Mouse (Mus musculus): Measurements from ENCODE around the gene Csmd2. TPM values are rescaled to one million over a fixed set of nuclear protein-coding genes. Genes with fewer than 3 reads are reported as not detected.
A peak's percentile ranks its signal among the peaks of the same experiment; 100 is the strongest.

Csmd2 gene
- total RNA-seq, 1 experiment from 2014 or later, result 2.2 TPM

DNA sequence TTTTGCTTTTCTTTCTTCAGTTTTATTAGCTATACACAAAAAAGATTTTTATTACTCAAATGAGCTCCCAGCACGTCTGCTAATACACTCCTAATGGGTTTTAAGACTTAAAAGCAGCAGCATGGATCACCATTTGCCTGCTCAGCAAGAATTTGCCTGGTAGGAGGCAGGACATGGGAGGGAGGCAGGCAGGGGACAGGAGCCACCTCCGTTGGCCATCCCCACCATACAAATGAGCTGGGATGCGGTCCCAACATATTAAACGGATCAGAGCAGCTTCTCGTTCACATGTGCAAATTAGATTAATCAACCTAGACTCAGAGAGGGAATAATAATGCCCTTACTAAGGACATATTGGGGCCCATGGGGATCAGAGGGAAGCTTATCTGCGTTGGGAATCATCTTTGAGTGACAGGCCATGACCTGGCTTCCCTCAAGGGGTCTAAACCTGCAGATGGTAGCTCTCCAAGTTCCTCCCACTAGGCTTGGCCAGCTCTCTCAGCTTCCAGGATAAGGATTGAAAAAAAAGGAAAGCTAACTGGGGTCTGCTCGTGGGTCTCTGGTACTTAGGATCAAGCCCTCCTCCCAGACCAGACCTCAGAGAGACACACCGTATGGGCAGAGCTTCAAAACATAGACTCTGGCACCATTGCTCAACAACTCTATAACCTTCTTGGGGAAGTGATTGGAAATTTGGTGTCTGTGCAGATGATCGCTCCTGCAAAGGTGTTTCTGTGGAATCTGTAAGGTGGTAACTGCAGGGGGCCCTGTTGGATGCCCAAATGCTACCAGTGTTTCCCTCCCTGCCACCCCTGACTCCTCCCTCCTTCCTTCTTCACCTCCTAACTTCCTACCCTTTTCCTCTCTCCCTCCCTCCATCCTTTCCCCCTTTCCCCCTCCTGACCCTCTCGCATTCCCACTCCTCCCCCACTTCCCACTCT is 153.8 kb downstream of the Csmd2 start:
- no peak for DNase-seq

- no peak for DNase-seq
Observed at GRCm38 (mm10) chr4:128142279-128142678, 154.6 kb downstream of the Csmd2 start.

DNA sequence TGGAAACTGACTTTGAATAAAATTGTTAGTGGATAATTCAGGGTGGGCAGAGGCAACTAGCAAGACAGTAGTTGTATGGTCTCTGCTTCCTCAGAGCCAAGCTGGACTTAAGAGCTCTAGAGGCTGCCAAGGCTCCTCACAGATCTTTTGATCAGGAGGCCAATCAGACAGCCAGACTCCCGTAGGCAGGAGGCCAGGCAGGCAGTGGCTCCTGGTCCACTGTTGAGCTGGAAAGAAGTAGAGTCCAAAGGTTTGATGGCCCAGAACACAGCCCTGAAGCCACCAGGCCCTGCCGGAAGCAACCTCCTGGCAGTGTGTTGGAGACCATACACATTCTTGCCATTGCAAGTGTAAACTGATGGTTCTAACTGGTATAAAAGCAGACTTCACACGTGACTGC is 155.5 kb downstream of the Csmd2 start:
- no peak for DNase-seq

DNA sequence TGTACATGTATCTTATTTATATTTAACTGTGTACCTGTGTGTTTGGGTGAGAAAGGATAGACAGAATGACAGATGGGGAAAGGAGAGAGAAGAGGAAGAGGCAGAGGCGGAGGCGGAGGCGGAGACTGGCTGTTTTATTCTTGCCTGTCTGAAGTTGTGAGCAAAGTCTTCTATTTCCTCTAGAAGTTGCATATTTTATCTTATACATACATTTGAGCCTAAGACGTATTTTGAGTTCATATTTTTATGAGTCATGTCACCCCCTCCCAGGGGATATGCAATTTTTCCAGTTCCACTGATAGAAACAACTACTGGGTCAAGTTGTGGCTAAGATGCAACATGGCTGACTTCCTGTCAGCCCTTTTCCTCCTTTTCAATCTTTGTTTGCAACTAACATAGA is 161.9 kb downstream of the Csmd2 start:
- DNase-seq, result no peak

DNA sequence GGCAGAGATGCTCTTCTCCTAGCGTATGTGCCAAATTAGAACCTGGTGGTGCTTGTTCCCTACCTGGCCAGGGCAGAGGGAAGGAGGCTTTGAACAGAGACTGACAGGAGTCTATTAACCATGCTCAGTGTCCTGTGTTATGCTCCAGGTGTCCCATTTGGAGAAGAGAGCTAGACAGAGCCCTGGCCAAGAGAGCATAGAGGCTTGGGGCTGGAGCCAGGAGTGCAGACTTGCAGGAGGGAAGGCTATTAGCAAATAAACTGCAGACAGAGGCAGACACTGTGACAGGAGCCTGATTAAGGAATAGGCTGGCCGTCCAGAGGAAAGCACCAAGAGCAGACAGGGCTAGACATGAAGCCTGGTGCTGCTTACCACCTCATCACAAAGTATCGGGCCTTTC is 164.4 kb downstream of the Csmd2 start:
- DNase-seq, result no peak

DNA sequence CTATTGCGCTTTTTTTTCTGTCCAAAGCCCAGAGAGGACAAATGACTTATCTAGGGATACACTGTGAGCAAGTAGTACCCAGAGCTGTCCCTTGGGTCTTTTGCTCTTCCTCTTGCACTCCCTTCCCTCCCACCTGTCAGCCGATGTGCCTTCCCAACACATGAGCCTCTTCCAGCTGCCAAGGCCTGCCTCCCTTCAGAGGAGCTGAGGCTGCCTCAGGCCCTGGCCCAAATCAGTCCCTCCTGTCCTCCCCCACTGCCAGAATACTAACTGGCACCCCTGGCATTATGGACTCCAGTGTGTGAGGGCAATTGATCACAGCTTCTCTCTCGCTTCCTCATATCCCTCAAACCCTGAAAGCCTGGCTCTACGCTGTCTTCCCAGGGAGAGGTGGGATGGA is 165.5 kb downstream of the Csmd2 start:
- no peak for DNase-seq

DNA sequence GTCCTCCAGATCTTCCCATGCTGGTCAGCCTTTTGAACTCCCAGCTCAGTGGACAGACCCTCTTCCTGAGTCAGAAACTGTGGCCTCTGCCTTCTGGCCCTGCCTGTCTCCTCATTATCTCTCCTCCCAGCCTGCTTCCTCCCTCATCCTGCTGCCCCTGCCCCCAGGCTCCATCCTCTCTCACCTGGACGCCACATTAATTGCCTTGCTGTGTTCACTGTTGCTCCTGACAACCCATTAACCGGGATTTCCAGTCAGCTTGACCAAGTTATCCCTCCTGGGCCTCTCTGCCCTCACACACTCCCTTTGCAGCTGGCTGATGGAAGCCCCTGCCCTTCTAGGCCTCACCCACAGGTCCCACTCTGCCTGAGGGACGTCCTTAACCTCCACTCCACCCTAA is 167.6 kb downstream of the Csmd2 start:
- no peak for DNase-seq

DNA sequence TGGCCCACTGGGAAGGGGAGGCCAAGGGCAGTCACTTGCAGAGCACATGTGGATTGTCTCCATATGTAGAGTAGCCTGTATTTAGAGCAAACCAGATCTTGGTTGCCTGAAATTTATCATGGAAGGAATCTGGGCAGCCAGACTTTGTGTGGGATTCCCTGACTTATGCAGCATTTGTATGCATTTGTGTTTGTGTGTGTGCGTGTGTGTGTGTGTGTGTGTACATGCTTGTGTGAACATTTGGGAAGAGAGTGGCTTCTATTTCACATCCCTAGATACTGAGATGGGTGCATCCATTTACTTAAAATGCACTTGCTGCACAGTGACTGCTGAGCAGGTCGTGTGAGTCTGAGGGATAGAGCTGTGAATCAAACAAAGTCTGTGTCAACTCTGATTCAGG is 173.0 kb downstream of the Csmd2 start:
- DNase-seq, result no peak

DNA sequence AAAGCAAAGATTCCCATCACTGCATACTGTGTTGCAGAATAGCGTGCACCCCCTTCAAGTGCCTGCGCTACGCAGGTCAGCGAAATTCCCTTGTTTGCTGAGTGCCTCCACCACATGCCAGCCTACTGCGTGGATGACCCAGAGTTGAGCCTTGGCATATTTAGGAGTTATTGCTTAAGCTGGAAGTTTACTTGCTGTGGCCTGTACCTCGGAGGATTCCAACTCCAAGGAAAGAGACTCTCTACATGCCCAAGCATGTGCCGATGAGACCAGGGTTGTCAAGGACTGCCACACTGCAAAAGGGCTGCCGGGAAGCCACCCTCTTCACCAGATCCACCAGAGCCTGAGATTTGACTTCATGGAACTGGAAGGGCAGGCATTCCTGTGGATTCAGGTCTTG is 182.5 kb downstream of the Csmd2 start:
- no peak for DNase-seq

- no peak for DNase-seq
Observed at GRCm38 (mm10) chr4:128171233-128171632, 183.6 kb downstream of the Csmd2 start.

DNA sequence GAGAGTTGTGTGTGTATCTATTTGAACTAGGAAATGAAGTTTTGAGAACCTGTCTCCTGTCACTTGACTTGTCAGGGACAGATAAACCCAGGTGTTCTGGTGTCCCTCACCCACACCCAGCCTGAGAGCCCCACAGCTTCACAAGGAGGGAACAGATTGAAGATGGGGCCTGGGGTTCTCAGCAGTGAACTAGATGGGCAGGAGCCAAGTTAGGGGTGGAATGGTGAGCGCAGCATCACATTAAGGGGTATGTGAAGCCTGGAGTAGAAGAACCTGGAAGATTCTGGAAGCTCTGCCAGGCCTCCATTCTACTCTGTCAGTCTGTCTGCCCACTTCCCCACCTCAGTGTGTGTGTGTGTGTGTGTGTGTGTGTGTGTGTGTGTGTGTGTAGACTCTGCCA is 184.0 kb downstream of the Csmd2 start:
- DNase-seq, result no peak

DNA sequence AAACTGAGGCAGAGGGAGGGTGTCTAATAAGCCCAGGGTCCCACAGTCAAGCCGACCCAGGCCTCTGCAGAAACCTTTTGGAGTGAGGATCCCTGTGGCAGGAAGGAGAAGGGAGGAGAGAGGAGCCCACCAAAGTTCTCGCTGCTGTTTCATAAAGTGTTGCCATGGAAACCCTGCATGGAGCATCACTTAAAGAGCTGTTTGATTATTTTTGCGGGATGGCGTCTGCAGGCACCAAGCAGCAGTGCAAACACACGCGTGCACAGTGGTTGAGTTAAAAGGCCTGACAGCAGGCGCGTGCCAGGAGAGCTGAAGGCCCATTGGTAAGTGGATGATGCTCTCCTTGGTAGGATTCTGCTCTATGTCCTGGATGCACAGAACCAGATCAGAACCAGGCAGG is 191.3 kb downstream of the Csmd2 start:
- DNase-seq, result no peak

- no peak for DNase-seq
Observed at GRCm38 (mm10) chr4:128179581-128179980, 191.9 kb downstream of the Csmd2 start.

- no peak for DNase-seq
Observed at GRCm38 (mm10) chr4:128184747-128185146, 197.1 kb downstream of the Csmd2 start.

DNA sequence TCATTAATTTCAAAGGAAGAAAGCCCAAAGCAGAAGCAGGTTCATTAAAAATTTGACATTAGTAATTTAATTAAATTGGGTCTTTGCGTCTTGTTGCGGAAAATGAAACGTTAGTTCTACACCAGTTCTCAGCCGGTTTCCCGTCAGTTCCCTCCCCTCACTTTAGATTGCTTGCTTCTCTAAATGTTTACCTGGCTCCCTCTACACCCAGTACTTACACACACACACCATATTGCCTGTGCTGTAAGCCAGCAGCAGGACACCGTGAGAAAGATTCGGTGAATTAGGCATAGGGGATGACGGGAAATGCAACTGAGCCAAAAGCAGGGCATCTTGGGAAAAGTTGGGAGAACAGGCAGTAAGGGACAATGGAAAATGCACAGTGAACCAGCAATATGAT is 206.8 kb downstream of the Csmd2 start:
- no peak for DNase-seq

DNA sequence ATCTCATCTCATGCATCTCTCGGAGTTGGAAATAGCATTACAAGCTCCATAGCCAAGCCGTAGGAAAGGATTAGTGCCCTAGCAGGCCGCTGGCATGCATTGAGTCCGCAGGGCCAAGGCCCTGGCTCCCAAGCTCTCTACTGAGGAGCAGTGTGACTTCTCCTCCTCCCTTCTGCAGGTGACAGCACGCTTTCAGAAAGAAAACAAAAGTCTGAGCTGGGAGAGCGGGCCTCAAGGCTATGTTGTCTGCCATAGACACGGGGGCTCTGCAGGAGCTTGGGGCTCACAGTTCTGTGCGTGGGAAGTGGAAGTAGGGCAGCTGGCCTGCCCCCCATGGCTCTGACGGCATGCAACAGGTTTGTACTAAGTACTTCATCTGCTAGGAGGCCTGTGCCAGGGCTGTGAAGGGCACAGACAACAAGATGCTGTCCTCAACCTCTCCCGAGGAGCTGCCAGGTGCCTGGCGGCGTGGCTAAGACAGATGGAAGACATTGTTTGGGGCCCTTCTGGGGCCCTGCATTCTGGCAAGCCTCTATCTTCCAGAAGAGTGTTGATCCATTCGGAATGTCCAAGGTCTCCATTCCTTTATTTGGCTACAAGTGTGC is 230.4 kb downstream of the Csmd2 start:
- peak; percentile 10 for DNase-seq

DNA sequence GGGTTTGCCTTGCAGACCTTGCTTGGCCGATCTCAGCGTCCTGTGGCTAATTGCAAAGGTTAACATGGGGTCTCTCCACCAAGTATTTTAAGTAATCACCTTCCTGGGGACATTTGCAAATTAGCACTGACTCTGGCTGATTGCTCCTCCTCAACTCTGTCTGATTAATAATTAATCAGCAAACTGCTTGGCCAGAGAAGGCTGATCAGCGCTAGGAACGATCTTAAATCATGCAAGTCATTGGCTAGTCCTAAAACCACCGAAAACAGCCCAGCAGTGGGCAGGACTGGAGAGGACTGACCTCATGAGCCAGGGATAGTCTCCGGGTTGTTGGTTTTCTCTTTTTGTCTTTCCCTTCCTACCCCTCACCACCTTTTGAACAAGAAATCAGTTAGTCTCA is 236.8 kb downstream of the Csmd2 start:
- DNase-seq, result no peak

DNA sequence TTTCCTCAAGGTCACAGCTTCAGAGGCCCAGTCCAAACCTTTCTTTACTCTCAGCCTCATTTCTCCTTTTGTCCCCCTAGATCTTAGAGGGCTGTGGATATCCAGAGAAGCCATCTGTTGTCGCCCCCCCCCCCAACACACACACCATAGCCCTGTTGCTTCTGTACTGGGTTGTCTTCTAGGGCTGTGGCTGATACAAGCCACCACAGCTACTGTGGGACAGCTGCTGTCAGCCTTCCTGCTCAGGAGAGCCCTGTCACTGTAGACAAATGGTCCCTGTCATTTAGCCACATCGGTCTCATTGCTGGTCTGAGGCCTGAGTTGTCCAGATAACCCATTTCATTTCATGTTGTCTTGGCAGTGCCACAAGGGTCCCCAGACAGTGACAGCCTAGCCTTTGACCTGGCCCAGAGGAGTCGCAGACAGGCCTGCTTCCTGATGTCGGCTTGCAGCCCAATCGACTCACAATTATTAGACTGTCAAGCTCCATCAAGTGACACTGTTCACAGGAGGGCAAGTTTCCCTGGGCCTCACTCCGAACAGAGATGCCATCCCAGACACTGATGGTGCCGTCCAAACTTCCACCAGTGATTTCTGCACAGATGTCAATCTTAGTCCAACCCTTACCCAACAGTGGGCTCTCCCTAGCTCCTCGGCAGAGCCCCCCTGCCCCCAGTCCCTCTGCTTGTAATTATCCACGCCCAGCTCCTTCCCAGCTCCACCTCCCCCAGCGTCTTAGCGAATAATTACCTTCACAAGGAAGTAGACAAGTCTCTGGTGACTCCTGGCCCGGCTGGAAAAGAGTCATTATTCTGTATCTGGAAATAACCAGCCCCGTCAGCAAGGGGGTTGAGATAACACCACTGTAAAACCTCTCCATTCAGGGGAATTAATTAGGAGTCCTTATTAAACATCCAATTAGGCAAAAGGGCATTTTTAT is 240.0 kb downstream of the Csmd2 start:
- no peak for DNase-seq

- no peak for DNase-seq
Observed at GRCm38 (mm10) chr4:128233458-128233857, 245.8 kb downstream of the Csmd2 start.

- DNase-seq, result no peak
Observed at GRCm38 (mm10) chr4:128239113-128239512, 251.5 kb downstream of the Csmd2 start.

GRCm38 (mm10) chr4:128241075-128241853 is 253.6 kb downstream of the Csmd2 start:
- DNase-seq, result no peak

DNA sequence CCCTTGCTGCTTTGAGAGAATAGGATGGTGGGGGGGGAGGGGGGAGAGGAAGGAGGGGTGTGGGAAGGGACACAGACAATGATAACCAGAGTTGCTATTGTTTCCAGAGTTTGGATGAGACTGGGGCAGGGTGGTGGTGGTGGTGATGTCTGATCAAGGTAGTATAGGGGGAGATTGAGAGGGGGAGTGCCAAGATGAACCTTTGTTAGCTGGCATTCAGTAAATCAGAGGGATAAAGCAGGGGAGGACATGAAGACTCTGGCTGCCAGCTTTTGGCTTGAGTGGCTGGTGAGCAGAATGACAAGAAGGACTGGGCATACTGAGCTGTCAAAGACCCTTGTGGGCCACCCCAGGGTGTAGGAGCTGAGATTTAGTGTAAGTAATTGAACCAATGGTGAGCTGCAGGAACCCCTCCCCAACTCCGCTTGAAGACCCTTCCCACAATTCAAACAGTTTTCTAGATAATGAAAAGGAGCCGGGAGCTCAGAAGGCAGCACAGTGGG is 254.2 kb downstream of the Csmd2 start:
- DNase-seq, result no peak
